Mouse (Mus musculus) G1E (cell line): ENCODE measurements at regions not wholly inside any gene's neighbourhood (a gene's known extent, or its start where the extent isn't known, plus 50 kb on each side); places are given as distances from the start of the nearest gene placed in this dataset.
"Not testable (repeated sequence)": the region's sequence is repeated elsewhere in the genome, so short reads cannot be mapped to it uniquely, and the experiment has no call there.

Experiments
- ATAC-seq: 2 replicates; pipeline ENCODE4 v1.8.0; 2016; ENCODE audit warnings: mild to moderate bottlenecking; ENCODE audit not compliant: insufficient number of reproducible peaks, poor library complexity, low FRiP score, severe bottlenecking; ENCODE audit errors: extremely low read depth
- DNase-seq: peaks from one replicate; pipeline ENCODE4 v3.0.0; 2012; ENCODE audit warnings: low spot score
- H3K27me3 ChIP-seq: 2 replicates; pipeline ENCODE4 v1.6.1; 2012; ENCODE audit warnings: mild to moderate bottlenecking, low read length, inconsistent platforms; ENCODE audit not compliant: insufficient read depth
- H3K36me3 ChIP-seq: replicated peaks from 2 replicates; pipeline ENCODE3; 2012; ENCODE audit warnings: mild to moderate bottlenecking, inconsistent platforms
- H3K4me1 ChIP-seq: 2 replicates; pipeline ENCODE4 v1.6.1; 2012; ENCODE audit warnings: low read depth, low read length, inconsistent platforms, mixed read lengths; ENCODE audit not compliant: insufficient read depth
- H3K4me3 ChIP-seq: 2 replicates; pipeline ENCODE4 v1.5.1; 2012; ENCODE audit warnings: low read depth, mild to moderate bottlenecking, inconsistent platforms, low read length, moderate library complexity, mixed read lengths
- H3K9me3 ChIP-seq: replicated peaks from 2 replicates; pipeline ENCODE4 v1.6.1; 2012; ENCODE audit warnings: inconsistent platforms
- CTCF ChIP-seq: IDR thresholded peaks from 2 replicates; pipeline ENCODE4 v1.5.1; 2012; ENCODE audit warnings: low read depth, low read length, inconsistent platforms, mixed read lengths
- GATA1 ChIP-seq: IDR thresholded peaks from 2 replicates; pipeline ENCODE4 v1.6.1; 2012; ENCODE audit warnings: borderline replicate concordance, low read length, inconsistent platforms, mixed read lengths
- GATA2 ChIP-seq: IDR thresholded peaks from 2 replicates; pipeline ENCODE4 v1.6.1; 2012; ENCODE audit warnings: low read depth, low read length, inconsistent platforms, borderline replicate concordance
- POLR2AphosphoS5 ChIP-seq: IDR thresholded peaks from 2 replicates; pipeline ENCODE4 v1.6.1; 2012; ENCODE audit warnings: low read depth, low read length, inconsistent platforms; ENCODE audit not compliant: insufficient replicate concordance
- TAL1 ChIP-seq: conservative IDR thresholded peaks from 2 replicates; pipeline ENCODE4 v1.6.1; 2012; ENCODE audit warnings: low read depth, low read length, inconsistent platforms, mixed read lengths

DNA sequence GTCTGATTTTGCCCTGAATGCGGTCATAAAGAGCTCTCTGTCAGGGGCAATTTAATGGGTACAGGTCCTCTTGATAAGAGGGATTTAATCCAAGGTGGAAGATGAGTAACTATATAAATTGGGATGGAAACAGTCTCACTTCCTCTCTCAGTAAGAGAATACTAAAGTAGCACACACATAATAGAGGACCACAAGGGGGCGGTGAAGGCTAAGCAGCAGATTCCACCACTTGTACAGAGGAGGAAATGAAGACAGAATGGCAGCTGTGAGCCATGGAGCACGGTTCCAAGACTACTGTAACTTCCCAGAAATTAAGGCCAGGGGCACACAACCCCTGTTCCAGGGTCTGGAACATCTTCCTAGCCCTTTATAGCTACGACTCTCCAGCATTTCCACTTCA is 262.6 kb upstream of the Ywhaq start:
- H3K36me3 ChIP-seq, DNase-seq, H3K27me3 ChIP-seq, H3K9me3 ChIP-seq, H3K4me1 ChIP-seq, H3K4me3 ChIP-seq, ATAC-seq: not testable (repeated sequence)

GRCm38 (mm10) chr12:21649381-21649780 is 231.9 kb upstream of the Ywhaq start:
- not testable (repeated sequence) for H3K36me3 ChIP-seq, ATAC-seq, H3K27me3 ChIP-seq, H3K4me3 ChIP-seq, DNase-seq, H3K4me1 ChIP-seq
- H3K9me3 ChIP-seq, result peaks cover 40% of the 10 kb centered on the region

DNA sequence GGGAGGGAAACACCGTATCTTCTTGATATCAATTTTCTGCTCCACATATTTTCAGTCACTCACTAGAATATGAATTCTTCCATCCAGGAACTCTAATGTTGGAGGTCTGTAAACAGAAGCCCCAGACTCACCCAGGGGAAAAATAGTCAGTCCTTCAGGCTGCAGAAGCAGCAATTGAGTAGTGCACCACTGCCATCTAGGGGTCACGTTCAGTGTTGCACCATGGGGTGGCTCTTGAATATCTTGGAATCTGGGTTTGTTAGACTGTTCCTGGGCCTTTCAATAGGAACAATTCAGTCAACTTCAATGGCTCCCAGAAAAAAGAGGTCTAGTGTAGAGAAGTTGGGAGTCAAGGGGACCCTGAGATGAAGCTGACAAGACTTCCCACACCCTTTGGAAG is 196.3 kb upstream of the Ywhaq start:
- not testable (repeated sequence) for H3K27me3 ChIP-seq, DNase-seq, ATAC-seq, H3K4me3 ChIP-seq, H3K4me1 ChIP-seq, H3K36me3 ChIP-seq, H3K9me3 ChIP-seq

DNA sequence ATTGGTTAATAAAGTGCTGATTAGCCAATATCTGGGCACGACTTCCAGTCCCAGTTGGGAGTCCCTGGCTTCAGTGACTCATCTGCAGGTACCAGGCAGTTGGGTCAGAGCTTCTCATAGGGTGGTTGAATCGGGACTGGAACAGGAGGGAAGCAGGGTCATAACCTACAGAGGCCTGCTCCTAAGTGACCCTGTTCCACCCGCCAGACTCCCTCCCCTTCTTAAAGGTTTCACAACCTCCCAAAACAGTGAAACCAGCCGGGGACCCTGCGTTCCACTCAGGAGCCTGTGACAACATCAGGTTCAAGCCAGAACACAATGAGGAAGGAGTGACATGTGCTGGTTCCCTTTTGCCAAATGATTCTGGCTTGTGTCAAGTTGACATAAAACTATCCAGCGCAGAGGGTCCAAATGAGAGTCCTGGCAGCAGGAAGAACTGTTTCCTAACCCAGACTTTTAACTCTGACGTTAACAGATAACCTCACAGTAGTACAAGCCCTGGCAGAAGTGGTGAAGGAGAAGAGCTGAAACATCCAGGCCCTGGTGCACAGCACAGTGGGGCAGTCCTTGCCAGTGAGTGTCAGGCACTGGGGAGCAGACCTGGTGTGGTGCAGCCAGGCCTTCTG is 151.1 kb upstream of the Ywhaq start:
- Histone ChIP-seq H3K27me3 (no peaks in the 10 kb centered on the region), H3K36me3 (no peaks in the 10 kb centered on the region), H3K4me3 (no peak overlapping the region), H3K4me1 (no peaks in the 10 kb centered on the region), H3K9me3 (peaks cover 10% of the 10 kb centered on the region)
- no peak for TF ChIP-seq CTCF
- no peak for TF ChIP-seq GATA2
- TF ChIP-seq POLR2AphosphoS5, result no peak
- TF ChIP-seq GATA1, result no peak
- TF ChIP-seq TAL1, result no peak
- DNase-seq, result no peak
- ATAC-seq, result no peak

DNA sequence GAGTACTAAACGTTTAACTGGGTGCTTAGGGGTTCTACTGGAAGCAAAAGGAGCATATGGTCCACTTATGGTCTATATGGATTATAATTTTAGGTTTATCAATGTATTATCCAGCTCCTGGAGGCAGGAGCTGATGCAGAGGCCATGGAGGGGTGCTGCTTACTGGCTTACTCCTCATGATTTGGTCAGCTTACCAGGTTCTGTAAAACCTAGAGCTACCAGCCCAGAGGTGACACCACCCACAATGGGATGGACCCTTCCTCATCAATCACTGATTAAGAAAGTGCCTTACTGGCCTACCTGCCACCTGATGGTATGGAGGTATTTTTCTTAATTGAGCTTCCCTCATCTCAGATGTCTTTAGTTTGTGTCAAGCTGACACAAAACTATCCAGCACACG is 126.5 kb upstream of the Ywhaq start:
- not testable (repeated sequence) for H3K4me1 ChIP-seq, ATAC-seq, H3K4me3 ChIP-seq, H3K27me3 ChIP-seq, H3K36me3 ChIP-seq, DNase-seq, H3K9me3 ChIP-seq

DNA sequence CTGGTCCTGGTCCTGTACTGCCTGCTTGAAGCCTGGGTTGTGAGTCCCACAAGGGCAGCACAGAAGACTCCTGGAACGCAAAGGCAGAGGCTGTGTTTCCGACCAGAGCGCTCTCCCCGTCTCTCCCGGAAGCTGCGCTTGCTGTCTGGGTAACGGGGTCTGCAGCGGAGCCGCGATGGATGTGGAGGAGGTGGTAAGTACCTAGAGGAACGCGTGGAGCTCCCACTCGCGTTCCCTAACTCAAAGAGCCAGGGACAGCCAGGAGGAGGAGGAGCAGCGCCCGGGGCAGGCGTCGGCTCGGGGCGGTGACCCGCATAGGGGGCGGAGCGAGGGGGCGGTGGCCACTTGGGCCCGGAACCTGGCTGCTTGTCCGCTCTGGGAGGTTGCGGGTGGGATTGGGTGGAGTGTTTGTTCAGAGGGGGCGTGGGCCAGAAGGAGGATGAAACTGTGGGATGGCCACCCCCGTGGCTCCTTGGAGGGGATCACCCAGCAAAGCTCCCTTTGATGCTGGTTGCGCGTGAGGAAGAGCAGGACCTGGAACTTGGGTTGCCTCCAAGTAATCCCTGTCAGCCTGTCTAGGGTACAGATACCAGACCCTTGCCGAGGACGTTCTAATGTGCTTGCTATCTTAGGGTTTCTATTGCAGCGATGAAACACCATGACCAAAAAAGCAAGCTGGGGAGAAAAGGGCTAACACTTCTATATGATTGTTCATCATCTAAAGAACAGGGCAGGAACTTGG is 125.9 kb upstream of the Ywhaq start:
- ATAC-seq, result peak; percentile 94

GRCm38 (mm10) chr12:21531766-21532165 is 114.3 kb upstream of the Ywhaq start:
- TF ChIP-seq POLR2AphosphoS5 (no peak), CTCF (no peak), GATA1 (no peak), TAL1 (no peak), GATA2 (no peak)
- Histone ChIP-seq H3K4me3 (no peak overlapping the region), H3K27me3 (no peaks in the 10 kb centered on the region), H3K9me3 (no peaks in the 10 kb centered on the region), H3K36me3 (no peaks in the 10 kb centered on the region), H3K4me1 (no peaks in the 10 kb centered on the region)
- DNase-seq, result no peak
- no peak for ATAC-seq

More for the DNA sequence above, 125.9 kb upstream of the Ywhaq start:
- H3K27me3 ChIP-seq, H3K9me3 ChIP-seq, H3K4me1 ChIP-seq, H3K36me3 ChIP-seq: not testable (repeated sequence)
- DNase-seq, result peak; percentile 66
- H3K4me3 ChIP-seq, result peak overlapping the region; percentile 81

GRCm38 (mm10) chr12:21529367-21529766 is 111.9 kb upstream of the Ywhaq start:
- not testable (repeated sequence) for H3K4me3 ChIP-seq, DNase-seq, H3K27me3 ChIP-seq, H3K36me3 ChIP-seq, ATAC-seq, H3K4me1 ChIP-seq, H3K9me3 ChIP-seq

GRCm38 (mm10) chr12:21527336-21527735 is 109.9 kb upstream of the Ywhaq start:
- not testable (repeated sequence) for H3K4me1 ChIP-seq, H3K4me3 ChIP-seq, H3K36me3 ChIP-seq, H3K9me3 ChIP-seq, DNase-seq, ATAC-seq, H3K27me3 ChIP-seq

GRCm38 (mm10) chr12:21526906-21527305 is 109.5 kb upstream of the Ywhaq start:
- not testable (repeated sequence) for H3K9me3 ChIP-seq, H3K27me3 ChIP-seq, H3K36me3 ChIP-seq, H3K4me1 ChIP-seq, H3K4me3 ChIP-seq, ATAC-seq, DNase-seq
